Mouse (Mus musculus) lung, postnatal 25 days (tissue): ENCODE data around the gene Cdh11.
"Not testable (repeated sequence)": the region's sequence is repeated elsewhere in the genome, so short reads cannot be mapped to it uniquely, and the experiment has no call there.

ENCODE experiments used
- DNase-seq: peaks from one replicate; pipeline ENCODE4 v3.0.0; 2022; ENCODE audit warnings: low spot score

The Cdh11 gene

GRCm38 (mm10) chr8:102715956-102716355 is 69.5 kb downstream of the Cdh11 start:
- DNase-seq, result no peak

- DNase-seq, result no peak
Measured at GRCm38 (mm10) chr8:102707305-102707704, 78.1 kb downstream of the Cdh11 start.

DNA sequence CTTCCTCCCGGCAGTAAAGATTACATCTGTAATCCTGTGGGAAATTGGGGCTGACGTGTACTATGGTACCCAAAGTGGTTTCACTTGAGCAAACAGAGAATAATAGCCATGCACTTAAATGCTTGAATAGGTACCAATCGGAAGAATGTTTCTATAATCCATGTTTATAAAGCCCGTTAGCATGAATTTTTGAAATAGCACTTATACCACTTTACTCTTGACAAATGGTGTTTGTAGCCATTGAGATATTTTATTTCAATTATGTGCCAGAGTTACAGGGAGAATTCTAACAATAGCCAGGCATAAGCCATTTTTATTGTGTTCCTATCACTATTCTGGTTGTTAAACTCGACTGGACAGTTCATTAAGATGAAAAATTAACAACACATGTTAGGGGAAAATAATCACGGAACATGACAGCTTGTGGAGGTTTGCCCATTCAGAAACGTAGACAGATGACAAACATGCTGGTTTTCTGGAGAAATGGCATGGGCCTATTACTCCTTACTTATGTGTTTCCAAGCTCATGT is 80.0 kb downstream of the Cdh11 start:
- no peak for DNase-seq

- no peak for DNase-seq
Measured at GRCm38 (mm10) chr8:102700245-102700644, 85.2 kb downstream of the Cdh11 start.

- DNase-seq, result no peak
Measured at GRCm38 (mm10) chr8:102698232-102698837, 87.1 kb downstream of the Cdh11 start.

GRCm38 (mm10) chr8:102693465-102693864 is 92.0 kb downstream of the Cdh11 start:
- no peak for DNase-seq

- not testable (repeated sequence) for DNase-seq
Measured at GRCm38 (mm10) chr8:102685491-102685890, 100.0 kb downstream of the Cdh11 start.

- no peak for DNase-seq
Measured at GRCm38 (mm10) chr8:102685023-102685422, 100.4 kb downstream of the Cdh11 start.

DNA sequence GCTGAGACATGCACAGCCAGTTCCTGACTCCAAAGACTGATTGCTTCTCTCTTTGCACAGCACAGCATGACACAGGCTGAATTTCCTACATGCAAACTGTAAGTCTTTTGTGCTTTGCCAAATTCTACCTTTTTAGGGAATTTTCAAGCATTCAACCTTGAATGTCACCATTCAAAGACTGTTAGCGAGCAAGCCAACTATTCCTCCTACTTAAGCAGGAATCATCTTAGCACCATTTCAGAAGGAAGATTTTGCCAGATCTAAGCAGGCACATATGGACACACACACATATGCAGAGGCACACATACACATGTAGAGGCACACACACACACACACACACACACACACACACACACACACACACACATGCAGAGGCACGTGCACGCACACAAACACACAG is 108.3 kb downstream of the Cdh11 start:
- DNase-seq, result no peak

- DNase-seq, result not testable (repeated sequence)
Measured at GRCm38 (mm10) chr8:102664561-102664960, 120.9 kb downstream of the Cdh11 start.

DNA sequence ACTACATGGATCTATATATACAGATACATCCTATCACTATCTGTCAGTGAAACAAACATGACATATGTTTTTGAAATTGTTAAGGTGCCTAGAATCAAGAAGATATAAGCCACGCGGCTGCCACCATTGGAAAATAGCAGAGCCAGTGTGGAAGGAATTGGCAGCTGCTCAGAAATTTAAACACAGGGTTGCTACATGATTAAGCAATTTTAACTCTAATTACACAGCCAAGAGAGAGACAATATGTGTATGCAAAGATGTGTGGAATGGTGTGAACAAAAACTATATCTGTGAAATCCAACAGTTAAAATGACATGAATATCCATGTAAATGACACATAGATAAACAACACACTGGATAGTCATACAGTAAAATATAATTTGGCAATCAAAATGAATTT is 128.9 kb downstream of the Cdh11 start:
- no peak for DNase-seq

DNA sequence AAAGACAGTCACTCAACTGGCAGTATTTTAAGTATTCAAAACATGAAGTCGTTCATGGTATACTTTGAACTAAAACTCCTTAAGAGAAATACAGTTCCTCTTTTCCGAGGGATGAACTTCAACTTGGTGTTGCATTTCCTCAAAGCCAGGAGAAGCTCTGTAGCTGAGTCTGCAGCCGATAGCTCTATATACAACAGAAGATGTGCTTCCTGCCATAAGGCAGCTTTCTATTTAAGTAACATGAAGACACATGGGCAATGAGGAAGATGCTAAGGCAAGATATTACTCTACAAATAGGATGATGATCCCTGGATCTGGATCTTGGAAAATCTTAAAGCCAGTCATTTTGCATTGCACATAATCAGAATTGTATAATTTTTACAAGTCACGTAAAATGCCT is 133.5 kb downstream of the Cdh11 start:
- DNase-seq, result no peak

GRCm38 (mm10) chr8:102627151-102627550 is 158.3 kb downstream of the Cdh11 start:
- no peak for DNase-seq

DNA sequence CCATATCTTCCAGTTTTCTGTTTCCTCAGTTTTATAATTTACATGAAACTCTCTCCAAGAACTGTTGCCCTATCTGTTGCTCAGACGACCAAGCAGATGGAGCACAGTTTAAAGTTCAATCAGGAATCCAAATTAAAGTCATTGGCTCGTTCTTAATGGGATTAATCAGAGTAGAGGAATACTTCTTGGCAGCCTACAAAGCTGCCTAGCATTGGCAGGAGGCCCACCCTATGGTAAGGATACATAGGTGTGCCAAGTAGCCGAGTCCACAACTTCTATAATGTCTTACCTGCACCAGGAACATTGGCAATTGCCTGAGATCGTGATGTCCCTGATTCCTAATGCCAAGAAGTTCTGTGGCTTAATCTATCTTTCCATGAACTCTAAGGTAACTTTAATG is 173.3 kb downstream of the Cdh11 start:
- no peak for DNase-seq

DNA sequence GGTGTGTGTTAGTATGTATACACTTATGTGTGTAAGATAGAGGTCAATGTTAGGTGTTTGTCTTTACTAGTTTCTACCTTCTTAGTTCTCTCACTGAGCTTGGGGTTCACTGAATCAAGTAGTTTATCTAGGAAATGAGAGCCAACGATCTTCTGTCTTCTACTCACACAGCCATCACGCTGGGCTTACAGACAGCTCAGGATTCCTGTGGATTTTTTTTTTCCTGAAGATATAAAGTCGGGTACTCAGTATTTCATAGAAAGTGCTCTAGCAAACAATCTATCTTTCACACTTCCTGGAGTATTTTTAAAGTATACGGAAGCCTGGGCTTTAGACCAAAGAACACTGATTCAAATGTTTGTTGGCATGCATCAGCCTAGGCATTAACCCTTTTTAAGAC is 184.1 kb downstream of the Cdh11 start:
- DNase-seq, result no peak

GRCm38 (mm10) chr8:102596523-102596922 is 188.9 kb downstream of the Cdh11 start:
- peak; percentile 7 for DNase-seq

DNA sequence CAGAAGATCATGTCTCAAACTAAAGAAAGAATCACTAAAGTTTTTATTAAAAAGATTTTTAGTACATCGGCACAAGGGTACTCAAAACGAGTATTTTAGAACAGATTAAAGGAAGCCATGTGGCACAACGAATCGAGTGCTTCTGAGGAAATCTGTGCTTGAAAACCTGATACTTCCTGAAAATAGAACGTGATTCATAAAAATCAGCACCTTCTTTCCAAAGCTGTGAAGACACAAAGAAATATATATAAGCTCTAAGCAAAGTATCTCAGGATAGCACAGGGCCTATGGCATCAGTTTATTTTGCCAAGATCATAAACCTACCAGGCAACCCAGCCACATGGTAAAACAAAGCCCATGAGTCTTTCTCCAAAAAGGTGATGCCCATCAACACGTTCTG is 191.5 kb downstream of the Cdh11 start:
- DNase-seq, result no peak
